Mouse (Mus musculus) embryonic facial prominence, embryonic 11.5 days (tissue): Measurements from ENCODE around the gene Klk1b9. TPM values are rescaled to one million over a fixed set of nuclear protein-coding genes. Genes with fewer than 3 reads are reported as not detected.
"Not testable (repeated sequence)": the region's sequence is repeated elsewhere in the genome, so short reads cannot be mapped to it uniquely, and the experiment has no call there.

ENCODE experiments used
- ATAC-seq: fragments of 200-750 bp; cut with Nextera tagmentation; replicated peaks from 2 replicates; pipeline ENCODE4 v1.8.0; 2017; ENCODE audit warnings: low read depth; ENCODE audit not compliant: insufficient number of reproducible peaks, low FRiP score, low TSS enrichment
- DNase-seq: peaks from one replicate; pipeline ENCODE4 v3.0.0-alpha.2; 2015; ENCODE audit warnings: low spot score
- H3K27ac ChIP-seq: fragments of 300-500 bp; sonication (generic); replicated peaks from 2 replicates; pipeline ENCODE4 v1.5.1; 2014; ENCODE audit warnings: mild to moderate bottlenecking, low read depth, low read length, control low read depth
- H3K27me3 ChIP-seq: fragments of 300-500 bp; sonication (generic); 2 replicates; pipeline ENCODE4 v1.6.1; 2014; ENCODE audit warnings: mild to moderate bottlenecking, low read length, moderate library complexity, mixed read lengths; ENCODE audit not compliant: control insufficient read depth, insufficient read depth
- H3K36me3 ChIP-seq: fragments of 300-500 bp; sonication (generic); replicated peaks from 2 replicates; pipeline ENCODE4 v1.6.1; 2014; ENCODE audit warnings: low read depth, mild to moderate bottlenecking, low read length, moderate library complexity, mixed read lengths; ENCODE audit not compliant: control insufficient read depth, insufficient read depth
- H3K4me1 ChIP-seq: fragments of 300-500 bp; sonication (generic); 2 replicates; pipeline ENCODE4 v1.6.1; 2014; ENCODE audit warnings: low read length, mixed read lengths; ENCODE audit not compliant: control insufficient read depth, insufficient read depth
- H3K4me2 ChIP-seq: fragments of 300-500 bp; sonication (generic); 2 replicates; pipeline ENCODE4 v1.6.1; 2014; ENCODE audit warnings: low read depth, mild to moderate bottlenecking, control low read depth, low read length, moderate library complexity
- H3K4me3 ChIP-seq: fragments of 300-500 bp; sonication (generic); 2 replicates; pipeline ENCODE4 v1.5.1; 2014; ENCODE audit warnings: low read depth, low read length, control low read depth
- H3K9ac ChIP-seq: fragments of 300-500 bp; sonication (generic); replicated peaks from 2 replicates; pipeline ENCODE4 v1.6.1; 2014; ENCODE audit warnings: mild to moderate bottlenecking, control low read depth, low read length
- H3K9me3 ChIP-seq: fragments of 300-500 bp; sonication (generic); replicated peaks from 2 replicates; pipeline ENCODE4 v1.6.1; 2016; ENCODE audit warnings: mild to moderate bottlenecking, low read length, inconsistent platforms, mixed read lengths; ENCODE audit not compliant: control insufficient read depth
- WGBS: fragments of 180-500 bp; shearing (Covaris S2); extraction: QIAGEN DNeasy Blood & Tissue Kit; methylation state at CpG from one replicate; pipeline ENCODE4 v1.1.7; 2014; 5-methylcytosine and 5-hydroxymethylcytosine counted together
- polyA plus RNA-seq: library from polyadenylated mRNA; unstranded; fragments of >200 nt; fragmentation: Nextera tagmentation; extraction: Ambion mirVana; gene quantifications from 2 replicates; pipeline ENCODE4 v1.2.1, GENCODE M21; 2014

Klk1b9 gene
- polyA plus RNA-seq, 1 experiment from 2014 or later = not detected

GRCm38 (mm10) chr7:43950364-43950763, 25.5 kb upstream of the Klk1b9 start, which contains the start of gene Klk1b8:
Gene Klk1b8 (plus strand): TSS chr7:43950664.
- no peak within 1 kb of the TSS for H3K4me2 ChIP-seq
- H3K4me3 ChIP-seq = no peak within 1 kb of the TSS
- H3K9ac ChIP-seq = no peak within 1 kb of the TSS
- no peaks in the 10 kb centered on the region for H3K9me3 ChIP-seq
- H3K27me3 ChIP-seq = no peaks in the 10 kb centered on the region
- DNase-seq = no peak
- no peak for ATAC-seq
- no peaks in the 10 kb centered on the region for H3K4me1 ChIP-seq
- no peak within 1 kb of the TSS for H3K27ac ChIP-seq
- H3K36me3 ChIP-seq = no peaks in the 10 kb centered on the region
- WGBS = 84% methylated on average over 2 of the region's 2 CpGs

- no peaks in the 10 kb centered on the region for H3K27me3 ChIP-seq
- no peaks in the 10 kb centered on the region for H3K4me1 ChIP-seq
- no peak overlapping the region for H3K4me3 ChIP-seq
- no peak for ATAC-seq
- H3K27ac ChIP-seq = no peak overlapping the region
- no peak overlapping the region for H3K9ac ChIP-seq
- H3K4me2 ChIP-seq = no peak overlapping the region
- no peak for DNase-seq
- WGBS = 78% methylated on average over 4 of the region's 4 CpGs
- no peaks in the 10 kb centered on the region for H3K36me3 ChIP-seq
- no peaks in the 10 kb centered on the region for H3K9me3 ChIP-seq
Observed at GRCm38 (mm10) chr7:43952703-43953102, 23.2 kb upstream of the Klk1b9 start.

- H3K4me2 ChIP-seq = no peak within 1 kb of the TSS
- no peaks in the 10 kb centered on the region for H3K4me1 ChIP-seq
- no peaks in the 10 kb centered on the region for H3K36me3 ChIP-seq
- no peaks in the 10 kb centered on the region for H3K27me3 ChIP-seq
- H3K4me3 ChIP-seq = no peak within 1 kb of the TSS
- no peaks in the 10 kb centered on the region for H3K9me3 ChIP-seq
- WGBS = 67% methylated on average over 3 of the region's 3 CpGs
- no peak for DNase-seq
- ATAC-seq = no peak
- H3K27ac ChIP-seq = no peak within 1 kb of the TSS
- H3K9ac ChIP-seq = no peak within 1 kb of the TSS
Observed at GRCm38 (mm10) chr7:43966451-43966850, 9.4 kb upstream of the Klk1b9 start, which contains the start of gene Klk1b1. Gene Klk1b1 (plus strand): TSS chr7:43966751.

- Histone ChIP-seq H3K4me3 (no peak overlapping the region), H3K4me2 (no peak overlapping the region), H3K9ac (no peak overlapping the region), H3K36me3 (no peaks in the 10 kb centered on the region), H3K4me1 (no peaks in the 10 kb centered on the region), H3K9me3 (no peaks in the 10 kb centered on the region), H3K27me3 (no peaks in the 10 kb centered on the region), H3K27ac (no peak overlapping the region)
- 78% methylated on average over 3 of the region's 3 CpGs for WGBS
- DNase-seq (no peak), ATAC-seq (no peak)
Observed at GRCm38 (mm10) chr7:43967058-43967457, 8.8 kb upstream of the Klk1b9 start.

- H3K4me2 ChIP-seq = no peak overlapping the region
- ATAC-seq = no peak
- H3K4me3 ChIP-seq = no peak overlapping the region
- no peaks in the 10 kb centered on the region for H3K27me3 ChIP-seq
- DNase-seq = no peak
- no peaks in the 10 kb centered on the region for H3K36me3 ChIP-seq
- H3K9me3 ChIP-seq = no peaks in the 10 kb centered on the region
- no peak overlapping the region for H3K27ac ChIP-seq
- H3K4me1 ChIP-seq = no peaks in the 10 kb centered on the region
- 86% methylated on average over 2 of the region's 2 CpGs for WGBS
- H3K9ac ChIP-seq = no peak overlapping the region
Observed at GRCm38 (mm10) chr7:43967612-43968011, 8.2 kb upstream of the Klk1b9 start.

- Histone ChIP-seq H3K4me2 (no peak overlapping the region), H3K36me3 (no peaks in the 10 kb centered on the region), H3K27me3 (no peaks in the 10 kb centered on the region), H3K9me3 (no peaks in the 10 kb centered on the region), H3K4me1 (no peaks in the 10 kb centered on the region), H3K27ac (no peak overlapping the region), H3K9ac (no peak overlapping the region), H3K4me3 (no peak overlapping the region)
- ATAC-seq (no peak), DNase-seq (no peak)
Observed at GRCm38 (mm10) chr7:43985657-43986056, 9.8 kb downstream of the Klk1b9 start.

- not testable (repeated sequence) for H3K9ac ChIP-seq, DNase-seq, H3K4me2 ChIP-seq, H3K27ac ChIP-seq, H3K9me3 ChIP-seq, H3K27me3 ChIP-seq, H3K4me3 ChIP-seq, H3K36me3 ChIP-seq, ATAC-seq, H3K4me1 ChIP-seq
- 63% methylated on average over 1 of the region's 1 CpGs for WGBS
Observed at GRCm38 (mm10) chr7:43994821-43995220, 19.0 kb downstream of the Klk1b9 start.

GRCm38 (mm10) chr7:43995577-43995976, 19.7 kb downstream of the Klk1b9 start, which contains the start of gene Klk1b11:
Gene Klk1b11 (plus strand): TSS chr7:43995877.
- H3K9me3 ChIP-seq, H3K9ac ChIP-seq, H3K4me2 ChIP-seq, H3K4me3 ChIP-seq, ATAC-seq, DNase-seq, H3K4me1 ChIP-seq, H3K27ac ChIP-seq, H3K36me3 ChIP-seq, H3K27me3 ChIP-seq: not testable (repeated sequence)
- WGBS = 78% methylated on average over 4 of the region's 4 CpGs
